Mouse (Mus musculus): ENCODE measurements around the gene Strc.
"Not testable (repeated sequence)": the region's sequence is repeated elsewhere in the genome, so short reads cannot be mapped to it uniquely, and the experiment has no call there.

Gene Strc

DNA sequence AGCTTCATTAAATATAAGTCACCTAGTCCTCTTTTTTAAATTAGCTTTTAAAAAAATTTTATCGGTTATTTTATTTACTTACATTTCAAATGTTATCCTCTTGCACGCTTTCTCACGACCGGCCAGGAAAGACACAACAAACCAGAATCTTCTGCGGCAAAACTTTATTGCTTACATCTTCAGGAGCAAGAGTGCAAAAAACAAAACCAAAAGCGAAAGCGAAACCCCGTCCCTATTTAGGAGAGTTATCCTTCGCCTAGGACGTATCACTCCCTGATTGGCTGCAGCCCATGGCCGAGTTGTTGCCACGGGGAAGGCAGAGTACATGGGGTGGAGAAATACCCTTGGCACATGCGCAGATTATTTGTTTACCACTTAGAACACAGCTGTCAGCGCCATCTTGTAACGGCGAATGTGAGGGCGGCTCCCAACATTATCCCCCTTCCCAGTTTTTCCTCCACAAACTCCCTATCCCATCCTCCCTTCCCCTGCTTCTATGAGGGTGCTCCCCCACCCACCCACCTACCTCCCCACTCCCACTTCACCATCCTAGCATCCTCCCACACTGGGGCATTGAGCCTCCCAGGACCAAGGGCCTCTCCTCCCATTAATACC, at the start of gene Strc:
Gene Strc, minus strand, starts transcription at position 208 of the 615 bp plus-strand sequence.
- DNase-seq (ENCODE audit: extremely low spot score, low spot score), result not testable (repeated sequence)

DNA sequence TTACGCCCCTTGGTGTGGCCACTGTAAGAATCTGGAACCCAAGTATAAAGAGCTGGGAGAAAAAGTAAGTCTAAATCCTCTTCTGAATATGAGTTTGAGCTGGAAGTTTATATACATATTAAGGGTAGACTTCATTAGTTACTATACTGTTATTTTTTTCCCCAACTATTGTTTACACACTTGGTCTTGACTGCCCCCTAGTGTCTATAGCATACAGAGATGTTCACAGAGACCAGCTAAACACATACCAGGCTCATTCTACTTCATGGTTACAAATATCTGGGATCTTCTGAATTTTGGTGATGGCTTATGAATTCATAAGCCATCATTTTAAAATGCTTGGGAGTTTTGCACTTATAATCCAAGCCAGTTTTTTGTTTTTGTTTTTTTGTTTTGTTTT, 47.9 kb upstream of the Strc start:
- no peak for DNase-seq (ENCODE audit: extremely low spot score, low spot score)

DNA sequence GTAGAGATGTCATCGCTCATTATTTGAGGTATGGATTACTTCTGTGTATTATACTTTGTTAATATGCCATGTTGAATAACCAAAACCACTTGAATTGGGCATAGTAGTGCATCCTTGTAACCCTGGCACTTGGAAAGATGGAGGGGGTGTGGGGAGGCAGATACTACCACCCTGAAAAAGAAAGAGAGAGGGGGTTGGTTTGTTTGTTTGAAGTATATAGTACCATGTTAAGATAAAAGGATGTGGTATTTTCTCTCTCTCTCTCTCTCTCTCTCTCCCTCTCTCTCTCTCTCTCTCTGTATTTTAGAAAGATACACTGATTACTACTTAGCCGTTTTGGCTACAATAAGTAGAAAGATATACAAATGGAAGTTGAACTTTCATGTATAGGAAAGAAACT, 38.9 kb upstream of the Strc start:
- DNase-seq (ENCODE audit: extremely low spot score, low spot score), result no peak

DNA sequence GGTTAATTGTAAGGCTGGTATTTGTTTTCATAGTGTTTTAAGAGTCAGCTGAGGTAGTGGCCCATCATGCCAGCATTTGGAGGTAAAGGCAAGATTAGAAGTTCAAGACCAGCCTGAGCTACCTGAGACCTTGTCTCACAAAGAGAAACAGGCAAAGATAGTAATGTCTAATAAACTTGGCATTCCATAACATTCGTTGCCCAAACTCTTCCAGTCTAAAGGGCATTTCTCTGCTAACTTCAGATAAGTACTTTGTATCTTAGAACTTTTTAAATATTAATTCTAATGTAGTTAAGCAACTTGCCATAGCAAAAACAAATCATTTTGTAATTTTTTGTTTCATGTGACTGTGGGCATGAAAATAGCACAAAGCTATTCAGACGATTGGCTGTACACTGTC, 36.2 kb upstream of the Strc start:
- no peak for DNase-seq (ENCODE audit: extremely low spot score, low spot score)

DNA sequence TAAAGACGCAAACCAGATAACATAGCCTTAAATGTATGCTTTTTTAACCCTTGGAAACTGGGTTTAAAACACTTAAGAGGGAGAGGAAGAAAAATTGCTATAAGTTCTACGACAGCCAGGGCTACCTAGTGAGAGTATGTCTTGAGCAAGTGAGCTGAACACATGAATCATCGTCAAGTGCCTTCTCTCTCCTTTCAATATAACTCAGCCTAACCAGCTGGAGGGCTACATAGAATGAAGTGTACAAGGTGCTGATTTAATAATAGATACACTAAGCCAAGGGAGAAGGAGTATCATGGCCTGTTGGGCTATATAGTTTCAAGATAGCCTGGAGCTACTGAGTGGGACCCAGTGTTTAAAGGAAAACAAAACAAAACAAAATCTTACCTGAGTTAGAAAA, 31.5 kb upstream of the Strc start:
- no peak for DNase-seq (ENCODE audit: extremely low spot score, low spot score)

DNA sequence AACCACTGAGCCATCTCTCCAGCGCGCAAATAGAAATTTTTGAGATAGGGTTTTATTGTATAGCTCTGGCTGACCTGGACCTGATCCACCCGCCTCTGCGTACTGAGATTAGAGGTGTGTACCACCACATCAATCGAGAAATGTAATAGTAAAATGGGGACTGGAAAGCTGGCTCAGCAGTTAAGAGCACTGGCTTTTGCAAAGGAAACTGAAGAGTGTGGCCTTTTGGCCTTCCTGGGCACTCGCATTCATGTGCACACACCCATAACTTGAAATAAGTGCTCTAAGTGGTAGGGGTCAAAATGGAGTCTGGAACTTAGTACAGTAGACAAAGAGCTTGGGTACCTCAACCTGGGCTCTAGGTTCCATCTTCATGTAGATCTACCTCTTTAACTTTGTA, 29.4 kb upstream of the Strc start:
- no peak for DNase-seq (ENCODE audit: extremely low spot score, low spot score)

DNA sequence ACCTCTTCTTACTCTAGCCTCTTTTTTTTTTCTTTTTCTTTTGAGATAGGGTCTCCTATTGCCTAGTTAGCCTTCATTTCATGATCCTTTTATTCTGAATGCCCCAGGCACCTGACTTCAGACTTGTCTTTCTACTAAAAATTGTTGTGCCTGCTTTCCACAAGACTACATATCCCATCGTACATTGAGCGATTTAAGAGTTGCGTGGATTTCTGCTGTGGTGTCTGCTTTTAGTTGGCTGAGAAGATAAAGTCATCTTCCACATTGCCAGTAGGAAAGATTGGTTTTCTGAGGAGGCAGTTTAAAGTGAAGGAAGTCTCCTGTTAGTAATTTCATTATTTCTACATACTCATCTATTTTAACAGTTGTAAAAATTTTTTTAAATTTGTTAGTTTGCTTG, 28.6 kb upstream of the Strc start:
- DNase-seq (ENCODE audit: extremely low spot score, low spot score), result no peak

DNA sequence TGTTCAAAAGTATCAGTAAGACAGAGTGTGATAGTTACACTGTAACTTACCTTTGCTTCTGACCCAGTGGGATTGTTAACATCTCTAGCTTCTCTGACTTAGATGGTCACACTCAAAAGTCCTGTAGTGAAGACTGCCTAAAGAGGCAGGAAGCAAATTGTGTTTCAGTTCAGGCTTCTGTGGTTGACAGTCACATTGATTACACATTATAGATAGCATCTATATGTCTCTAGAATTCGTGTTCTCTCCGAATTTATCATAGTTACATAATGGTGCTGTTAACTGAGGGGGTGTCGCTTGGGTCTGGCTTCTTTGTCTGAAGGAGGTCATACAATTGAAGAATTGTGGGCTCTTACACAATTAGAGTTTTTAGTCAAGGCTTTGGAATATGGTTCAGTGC, 28.1 kb upstream of the Strc start:
- no peak for DNase-seq (ENCODE audit: extremely low spot score, low spot score)

DNA sequence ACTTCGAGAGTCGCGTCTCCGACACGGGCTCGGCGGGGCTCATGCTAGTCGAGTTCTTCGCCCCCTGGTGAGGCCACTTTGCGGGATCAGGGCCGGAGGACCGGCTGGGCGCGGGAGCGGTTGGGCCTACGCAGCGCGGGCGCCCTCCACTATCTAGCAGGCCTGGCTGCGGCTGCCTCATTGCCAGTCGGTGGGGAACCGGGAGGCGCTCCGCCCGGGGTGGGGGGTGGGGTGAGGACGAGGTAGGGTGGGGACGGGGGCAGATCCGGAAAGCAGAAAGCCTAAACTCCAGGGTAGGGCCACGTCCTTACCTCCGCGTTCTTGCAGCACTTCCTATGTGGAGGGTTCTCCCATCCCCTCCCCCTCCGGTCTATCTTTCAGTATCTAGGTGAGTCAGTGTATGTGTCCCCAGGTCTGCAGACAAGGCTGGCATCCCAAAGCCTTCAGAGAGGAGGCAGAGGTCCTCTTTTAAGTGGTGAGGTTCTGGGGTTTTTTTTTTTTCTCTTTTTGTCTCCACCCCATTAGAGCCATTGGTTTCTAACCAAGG, 27.2 kb upstream of the Strc start:
- no peak for DNase-seq (ENCODE audit: extremely low spot score, low spot score)

DNA sequence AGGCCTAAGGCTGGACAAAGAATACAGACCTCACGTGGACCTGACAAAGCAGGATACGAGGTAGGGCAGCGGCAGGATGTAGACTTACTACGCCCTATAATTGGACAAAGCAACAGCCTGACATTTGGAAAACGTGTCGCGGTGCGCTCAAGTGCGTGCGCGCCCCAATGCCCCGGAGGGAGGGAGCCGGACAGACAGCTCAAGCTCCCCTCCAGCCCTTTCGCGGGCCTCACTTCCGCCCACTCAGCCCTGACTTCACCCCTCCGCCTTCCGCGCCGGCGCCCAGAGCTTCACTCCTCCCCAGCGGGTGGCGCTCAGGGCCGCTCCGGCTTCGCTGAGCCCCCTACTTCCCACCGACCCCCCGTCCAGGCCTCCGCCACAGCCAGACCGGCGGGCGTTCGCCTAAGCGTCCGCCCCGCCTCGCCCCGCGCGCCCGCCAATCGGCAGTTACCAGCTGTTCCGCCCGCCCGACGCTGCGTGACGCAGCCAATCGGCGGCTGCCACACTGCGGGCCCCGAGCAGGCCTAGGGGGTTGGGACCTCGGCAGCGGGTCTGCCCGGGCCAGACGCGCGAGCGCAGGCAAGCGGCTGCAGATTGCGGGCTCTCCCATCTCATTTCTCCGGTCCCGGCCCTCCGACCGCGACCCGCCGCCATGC, 26.5 kb upstream of the Strc start, which contains the start of the genes Pdia3 and Catsper2:
Gene Pdia3, plus strand, starts transcription at position 389 of the 656 bp plus-strand sequence.
Gene Catsper2, minus strand, starts transcription at position 406 of the 656 bp plus-strand sequence.
- peak; percentile 97 for DNase-seq (ENCODE audit: extremely low spot score, low spot score)

DNA sequence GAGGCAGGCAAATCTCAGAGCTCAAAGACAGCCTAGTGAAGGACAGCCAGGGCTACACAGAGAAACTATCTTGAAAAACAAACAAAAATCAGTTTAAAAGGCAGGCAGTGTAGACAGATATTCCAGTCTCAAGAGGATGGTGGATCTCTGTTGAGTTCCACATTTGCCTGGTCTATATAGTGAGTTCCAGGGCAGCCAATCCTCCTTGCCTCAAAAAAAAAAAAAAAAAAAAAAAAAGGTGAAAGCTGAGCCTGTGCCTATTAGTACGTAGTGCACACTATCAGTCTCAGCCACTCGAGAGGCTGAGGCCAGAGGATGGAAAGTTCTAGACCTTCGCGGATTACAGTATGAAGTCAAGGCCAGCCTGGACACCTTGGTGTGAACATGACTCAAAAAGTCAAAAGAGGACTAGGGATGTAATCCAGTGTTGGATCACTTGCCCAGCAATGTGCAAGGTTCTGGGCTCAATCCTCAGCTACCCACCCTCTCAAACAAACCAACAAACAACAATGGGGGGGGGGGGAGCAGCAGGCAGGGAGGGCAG, 25.9 kb upstream of the Strc start:
- DNase-seq (ENCODE audit: extremely low spot score, low spot score), result no peak

DNA sequence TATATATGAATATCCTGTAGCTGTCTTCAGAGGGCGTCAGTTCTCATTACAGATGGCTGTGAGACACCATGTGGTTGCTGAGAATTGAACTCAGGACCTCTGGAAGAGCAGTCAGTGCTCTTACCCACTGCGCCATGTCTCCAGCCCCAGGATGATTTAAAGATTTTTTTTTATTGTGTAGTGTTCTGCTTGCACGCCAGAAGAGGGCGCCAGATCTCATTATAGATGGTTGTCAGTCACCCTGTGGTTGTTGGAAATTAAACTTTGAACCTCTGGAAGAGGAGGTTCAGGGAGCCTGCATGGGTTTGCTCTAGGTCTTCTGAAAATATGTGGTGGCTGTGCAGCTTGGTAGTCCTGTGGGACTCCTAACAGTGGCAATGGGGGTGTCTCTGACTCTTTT, 21.2 kb upstream of the Strc start:
- DNase-seq (ENCODE audit: extremely low spot score, low spot score), result no peak

DNA sequence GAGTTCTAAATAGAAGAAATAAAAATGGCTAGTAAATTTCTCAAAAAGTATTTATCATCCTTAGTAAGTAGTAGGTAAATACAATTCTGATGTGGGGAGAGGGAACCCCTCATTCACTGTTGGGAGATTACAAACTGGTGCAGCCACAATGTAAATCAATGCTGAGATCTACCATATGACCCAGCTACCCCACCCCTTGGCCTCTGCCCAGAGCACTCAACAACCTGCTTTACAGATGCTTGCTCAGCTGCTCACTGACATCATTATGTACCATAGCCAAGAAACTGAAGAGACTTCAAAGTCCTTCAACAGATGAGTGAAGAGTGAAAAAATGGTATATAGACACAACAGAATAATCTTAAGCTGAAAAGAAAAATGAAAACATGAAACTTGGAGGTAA, 16.3 kb upstream of the Strc start:
- DNase-seq (ENCODE audit: extremely low spot score, low spot score), result no peak

DNA sequence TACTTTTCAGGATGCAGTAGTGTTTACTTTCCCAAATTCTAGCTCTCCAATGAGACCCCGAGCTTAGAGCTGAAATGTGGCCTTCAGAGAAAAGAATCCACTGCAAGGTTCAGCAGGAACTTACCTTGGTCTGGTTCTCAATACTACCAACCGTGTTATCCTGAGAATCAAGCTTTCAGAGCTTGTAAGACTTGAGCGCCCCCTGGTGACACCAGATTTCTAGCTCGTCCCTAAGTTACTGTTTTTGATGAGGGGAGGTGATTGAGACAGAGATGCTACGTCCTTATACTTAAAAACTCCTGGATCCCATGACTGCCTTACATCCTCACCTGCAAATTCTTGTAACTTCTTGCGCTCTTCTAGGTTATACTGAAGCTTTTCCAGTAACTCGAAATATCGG, 9.7 kb upstream of the Strc start:
- peak; percentile 80 for DNase-seq (ENCODE audit: extremely low spot score, low spot score)

DNA sequence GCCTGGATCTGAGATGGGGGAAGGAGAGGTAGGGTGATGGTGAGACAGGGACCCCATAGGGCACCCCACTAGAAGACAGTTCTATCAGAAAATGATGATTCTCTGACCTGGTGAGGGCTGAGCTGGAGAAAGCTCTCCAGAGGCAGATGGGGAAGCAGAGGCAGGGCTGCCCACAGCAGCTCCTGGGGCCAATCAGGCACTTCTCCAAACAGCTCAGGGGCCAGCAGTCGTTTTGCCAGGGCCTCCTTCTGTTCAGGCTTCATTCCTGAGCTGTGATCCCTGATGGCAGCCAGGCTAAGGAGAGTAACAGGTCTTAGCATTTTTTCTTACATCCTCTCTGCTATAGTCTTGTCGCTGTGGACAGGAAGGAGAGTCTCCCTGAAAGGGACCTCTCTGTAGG, 12.2 kb downstream of the Strc start:
- DNase-seq (ENCODE audit: extremely low spot score, low spot score), result no peak

DNA sequence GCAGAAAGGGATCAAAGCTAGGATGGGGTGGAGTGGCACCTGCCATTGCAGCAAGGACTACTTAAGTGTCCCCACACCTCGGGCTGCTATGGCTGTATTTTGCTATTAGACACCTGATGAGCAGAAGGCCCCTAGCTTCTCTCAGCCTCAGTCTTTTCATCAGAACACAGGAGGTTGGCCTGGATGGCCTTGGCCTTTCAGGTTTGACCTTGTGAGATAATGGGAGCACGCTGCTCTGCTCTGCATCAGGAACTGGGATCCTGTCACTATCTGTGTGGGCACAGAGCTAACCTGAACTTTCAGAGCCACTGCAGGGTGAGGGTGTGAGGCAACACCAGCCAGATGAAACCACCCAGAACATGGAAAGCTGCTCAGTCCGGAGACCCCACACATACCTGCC, 14.7 kb downstream of the Strc start:
- no peak for DNase-seq (ENCODE audit: extremely low spot score, low spot score)

DNA sequence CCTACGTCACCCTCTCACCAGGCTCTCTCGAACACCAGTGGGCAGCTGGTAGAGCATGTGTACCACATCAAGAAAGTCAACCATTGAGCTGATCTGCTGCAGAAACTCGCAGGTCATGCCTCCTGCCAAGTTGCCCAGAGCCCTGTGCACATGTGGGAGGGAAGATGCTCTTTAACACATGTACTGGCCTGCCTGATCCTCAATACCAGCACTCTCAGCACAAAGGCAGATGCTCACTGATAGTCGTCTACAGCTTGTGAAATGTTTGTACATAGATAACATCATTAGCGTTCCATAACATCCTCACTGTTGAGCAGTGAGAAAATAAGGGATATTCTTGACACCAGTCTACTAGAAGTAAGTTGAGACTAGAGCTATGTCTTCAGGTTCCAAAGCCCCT, 16.0 kb downstream of the Strc start:
- DNase-seq (ENCODE audit: extremely low spot score, low spot score), result no peak

DNA sequence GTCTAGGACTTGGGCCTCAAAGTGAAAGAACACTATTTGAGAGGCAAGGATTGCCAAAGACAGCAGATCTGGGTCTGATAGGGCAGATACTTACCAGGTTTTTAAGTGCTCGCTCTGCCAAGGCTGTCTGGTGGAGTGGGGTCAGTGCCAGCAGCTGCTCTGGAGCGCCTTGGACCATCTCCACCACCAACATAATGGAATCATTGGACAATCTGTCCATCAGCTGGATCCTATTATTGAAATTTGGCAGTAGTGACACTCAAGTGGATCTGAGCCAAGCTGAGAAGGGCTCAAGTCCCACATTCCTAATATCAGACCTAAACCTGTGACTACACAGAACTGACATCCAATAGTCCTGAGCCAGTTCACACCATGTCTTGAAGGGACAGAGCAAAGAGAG, 18.1 kb downstream of the Strc start:
- no peak for DNase-seq (ENCODE audit: extremely low spot score, low spot score)

DNA sequence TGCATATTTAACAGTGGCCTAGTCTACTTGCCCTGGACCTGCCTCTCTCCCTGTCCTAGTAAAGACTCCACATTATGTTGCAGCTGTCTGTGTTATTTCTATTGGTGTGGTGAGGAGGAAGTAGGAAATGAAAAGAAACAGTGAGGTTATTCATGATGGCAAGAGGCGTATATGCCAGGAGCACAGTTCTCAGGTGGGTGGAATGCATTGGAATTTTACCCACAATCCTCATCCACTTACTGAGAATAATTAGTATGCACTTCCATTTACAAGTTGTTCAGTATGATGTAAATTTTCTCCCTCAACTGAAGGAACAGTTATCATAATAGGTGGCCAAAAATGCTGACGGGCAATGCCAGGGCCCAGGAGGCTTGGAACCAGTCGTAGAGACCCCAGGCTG, 23.3 kb downstream of the Strc start:
- no peak for DNase-seq (ENCODE audit: extremely low spot score, low spot score)

DNA sequence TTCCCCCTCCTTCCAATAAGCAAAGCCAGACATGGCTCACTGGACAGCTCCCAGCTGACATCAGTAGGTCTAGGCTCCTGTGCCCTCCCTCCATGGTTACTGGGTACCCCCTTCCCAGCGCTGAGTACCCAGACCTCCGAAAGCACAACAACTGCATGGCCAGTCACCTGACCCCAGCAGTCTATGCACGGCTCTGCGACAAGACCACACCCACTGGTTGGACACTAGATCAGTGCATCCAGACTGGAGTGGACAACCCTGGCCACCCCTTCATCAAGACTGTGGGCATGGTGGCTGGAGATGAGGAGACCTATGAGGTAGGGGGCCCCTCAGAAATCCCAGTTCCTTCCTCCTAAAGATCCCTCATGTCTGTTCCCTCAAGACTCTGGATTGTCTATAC, 27.5 kb downstream of the Strc start:
- no peak for DNase-seq (ENCODE audit: extremely low spot score, low spot score)

DNA sequence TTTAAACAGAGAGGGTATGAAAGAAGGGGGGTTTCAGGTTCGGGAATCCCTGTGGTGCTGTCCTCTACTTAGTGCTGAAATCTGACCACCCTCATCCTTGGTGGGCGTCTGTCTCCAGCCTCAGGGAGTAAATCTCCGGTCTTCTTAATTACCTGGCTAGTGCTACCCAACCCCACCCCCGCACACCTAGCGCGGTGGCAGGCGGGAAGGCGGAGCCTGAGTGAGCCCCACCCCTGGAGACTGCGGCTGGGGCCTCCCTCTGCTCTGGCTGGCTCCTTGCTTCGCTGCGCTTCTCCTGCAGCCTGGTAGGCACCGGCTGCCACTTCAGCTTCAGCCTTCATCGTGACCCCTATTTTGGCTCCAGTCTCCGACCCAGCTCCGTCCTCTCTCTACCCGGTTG, 28.6 kb downstream of the Strc start:
- peak; percentile 44 for DNase-seq (ENCODE audit: extremely low spot score, low spot score)

DNA sequence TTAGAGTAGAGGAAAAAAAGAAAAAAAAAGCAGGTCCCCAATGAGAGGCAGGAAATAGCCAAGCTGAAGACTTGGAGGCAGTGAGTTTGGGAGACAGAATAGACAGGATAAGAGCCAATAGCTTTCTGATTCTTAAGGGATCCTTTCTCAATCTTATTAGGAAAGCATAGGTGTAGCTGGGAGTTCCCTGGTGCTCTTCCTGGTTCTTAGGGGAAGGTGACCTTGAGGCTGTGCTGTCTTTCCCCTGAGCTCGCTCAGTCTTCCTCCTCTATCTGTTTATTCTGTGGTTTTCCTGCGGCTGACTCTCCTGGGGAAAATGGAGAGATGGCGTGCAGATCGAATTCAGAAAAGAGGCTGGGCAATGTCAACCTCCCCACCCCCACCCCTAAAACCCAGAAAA, 29.0 kb downstream of the Strc start:
- DNase-seq (ENCODE audit: extremely low spot score, low spot score), result no peak

DNA sequence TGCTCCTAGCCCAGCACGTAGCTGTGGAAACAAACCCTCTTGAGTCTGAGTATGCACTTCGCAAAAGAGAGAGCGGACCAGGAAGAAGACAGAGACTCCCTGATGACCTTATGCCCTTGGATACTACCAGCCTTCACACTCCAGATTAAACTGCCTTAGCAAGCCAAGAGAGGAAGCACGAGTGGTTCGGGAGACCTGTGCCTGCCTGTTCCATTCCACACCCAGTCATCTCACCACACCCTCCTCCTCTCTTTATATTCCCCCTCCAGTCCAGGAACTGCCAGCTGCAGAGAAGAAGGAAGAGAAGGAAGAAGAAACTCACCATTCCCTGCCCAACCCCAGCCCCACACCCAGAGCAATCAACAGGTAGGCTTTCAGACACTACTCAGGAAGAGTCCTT, 29.5 kb downstream of the Strc start, which contains the start of gene Ckmt1:
Gene Ckmt1, plus strand, starts transcription at position 221 of the 400 bp plus-strand sequence.
- DNase-seq (ENCODE audit: extremely low spot score, low spot score), result no peak

All from neural tube, embryonic 10.5 days (tissue).